Mouse (Mus musculus): ENCODE data around the gene Hoxd13.

- TF ChIP-seq CTCF (IDR thresholded peaks at IDR 0.05; ENCODE audit: insufficient read depth, low read depth, low read length) (no peak), POLR2A (IDR thresholded peaks at IDR 0.05; ENCODE audit: insufficient read depth, low read depth, low read length) (no peak)
These were observed 22.5 kb upstream of the Hoxd13 start for GRCm38 (mm10) chr2:74645631-74646030.

All from olfactory bulb, adult 2 months (tissue).